Mouse (Mus musculus) heart, adult 2 months (tissue): ENCODE data around the gene Rassf1.
A peak's percentile ranks its signal among the peaks of the same experiment; 100 is the strongest.

Experiments
- CTCF ChIP-seq: fragments of 200-600 bp; IDR thresholded peaks from 2 replicates; pipeline ENCODE4 v1.8.1; 2022; ENCODE audit warnings: antibody characterized with exemption, mild to moderate bottlenecking, moderate library complexity
- EP300 ChIP-seq: fragments of 200-500 bp; IDR thresholded peaks from 2 replicates; pipeline ENCODE4 v1.6.1; 2011; ENCODE audit warnings: low read depth, low read length, control low read depth; ENCODE audit not compliant: insufficient read depth
- POLR2A ChIP-seq: fragments of 200-500 bp; IDR thresholded peaks from 2 replicates; pipeline ENCODE4 v1.6.1; 2011; ENCODE audit warnings: mild to moderate bottlenecking, low read depth, low read length, control low read depth; ENCODE audit not compliant: insufficient read depth

DNA sequence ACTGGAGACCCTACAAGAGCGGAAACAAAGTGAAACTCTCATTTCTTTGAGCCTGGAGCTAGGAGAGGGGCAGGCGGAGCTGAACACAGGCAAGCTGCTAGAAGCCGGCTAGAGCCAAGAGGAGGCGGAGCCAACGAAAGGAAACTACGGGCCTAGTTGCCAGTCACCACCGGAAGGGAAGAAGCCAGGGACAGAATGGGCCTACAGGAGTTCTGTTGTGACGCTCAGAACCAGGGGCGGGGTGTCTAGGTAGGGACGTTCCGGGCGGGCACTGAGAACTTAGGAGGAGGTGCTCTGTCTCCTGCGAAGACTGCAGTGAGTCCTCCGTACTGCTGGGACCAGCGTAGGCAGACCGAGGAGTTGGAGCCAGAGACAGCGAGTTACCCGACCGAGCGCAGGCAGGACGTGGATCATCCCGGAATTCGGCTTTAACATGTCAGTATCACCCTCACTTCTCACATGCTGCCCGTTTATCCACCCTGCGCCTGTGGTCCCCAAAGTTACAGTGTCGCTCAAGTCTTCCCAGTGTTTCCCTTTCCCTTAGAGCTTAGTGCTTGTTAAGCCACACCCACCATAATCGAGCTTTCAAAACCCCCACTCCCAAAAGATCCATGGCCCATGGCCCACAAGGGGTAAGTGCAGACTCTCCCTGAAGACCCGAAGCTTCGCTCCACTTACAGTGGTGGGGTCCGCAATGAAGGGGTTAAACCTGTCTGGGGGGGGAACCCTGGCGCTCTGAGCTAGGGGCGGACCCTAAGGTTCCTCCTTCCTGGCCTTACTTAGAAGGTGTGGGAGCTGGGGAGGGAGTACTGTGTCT is 29.4 kb downstream of the Rassf1 start, which contains the start of gene Hyal3:
- TF ChIP-seq EP300 (peak; percentile 75; the same call in 1 of the 2 replicates), CTCF (no peak), POLR2A (peak; percentile 92)
